Mouse (Mus musculus) inflammation-experienced regulatory T-cells, adult 6 months (primary cell): ENCODE measurements around the gene Olfr1189. TPM values are rescaled to one million over a fixed set of nuclear protein-coding genes. Genes with fewer than 3 reads are reported as not detected.
"Not testable (repeated sequence)": the region's sequence is repeated elsewhere in the genome, so short reads cannot be mapped to it uniquely, and the experiment has no call there.

Experiments used
- ATAC-seq: one replicate; pipeline ENCODE4 v1.8.0; 2017
- polyA plus RNA-seq, 3 experiments: library from polyadenylated mRNA; unstranded; fragments of 100-300 nt; shearing (Covaris generic); gene quantifications; one replicate each; pipeline ENCODE4 v1.2.1; 2017

The Olfr1189 gene
- polyA plus RNA-seq, result not detected

DNA sequence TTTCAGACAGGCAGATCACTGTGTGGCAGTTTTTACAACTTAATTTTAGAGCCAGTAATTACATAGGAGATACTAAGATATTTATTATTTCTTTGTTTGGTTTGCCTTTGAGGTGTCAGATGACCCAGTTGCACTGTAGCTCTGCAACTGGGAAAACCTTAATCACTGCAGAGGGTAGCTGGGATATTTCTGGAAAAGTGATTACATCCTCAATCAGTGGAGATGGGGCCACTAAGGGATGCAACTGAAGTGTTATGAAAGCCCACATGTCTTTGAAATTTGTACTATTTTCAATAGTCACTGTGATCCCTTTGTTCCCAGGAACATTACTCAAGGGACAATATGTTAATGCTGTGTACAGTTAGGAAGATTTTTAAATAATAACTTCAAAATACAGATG is at the start of gene Olfr1189:
Gene Olfr1189 (plus strand): TSS at position 301 of the 400 bp plus-strand sequence.
- ATAC-seq, result no peak

- no peak for ATAC-seq
Measured at GRCm38 (mm10) chr2:88556635-88557034, 29.6 kb upstream of the Olfr1189 start, which contains the start of gene Olfr1188. Gene Olfr1188, plus strand, starts transcription at chr2:88556935.

- ATAC-seq, result not testable (repeated sequence)
Measured at GRCm38 (mm10) chr2:88572696-88573095, 13.6 kb upstream of the Olfr1189 start.

DNA sequence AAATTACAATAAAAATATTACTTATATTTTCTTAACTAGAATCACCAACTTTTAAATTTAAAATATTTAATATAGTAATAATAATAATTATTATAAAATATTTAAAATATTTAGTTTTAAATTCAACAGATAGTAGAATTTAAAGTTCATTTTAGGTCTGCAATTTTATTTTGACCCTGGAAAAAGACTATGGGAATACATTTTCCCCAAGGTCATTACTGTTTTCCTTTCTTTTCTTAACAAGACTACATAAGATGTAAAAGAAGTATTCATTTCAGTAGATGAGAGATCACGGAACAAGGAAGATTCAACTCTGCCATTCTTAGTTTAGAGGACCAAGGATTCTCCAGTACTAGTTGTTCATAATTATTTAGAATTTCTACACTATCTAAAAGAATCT is 54.0 kb downstream of the Olfr1189 start, which contains the start of gene Olfr1191-ps1:
Gene Olfr1191-ps1 (plus strand): TSS at position 301 of the 400 bp plus-strand sequence.
- not testable (repeated sequence) for ATAC-seq

Other genes with a start within 250 kb of the Olfr1189 start
- not detected for gene Olfr1176, start 249.7 kb upstream of the Olfr1189 start, polyA plus RNA-seq
- gene Olfr1177-ps, start 240.0 kb upstream of the Olfr1189 start, polyA plus RNA-seq, result not detected
- under 1 TPM in 1 of 3 experiments, not detected in 2; 0.05 TPM for gene Olfr1178, start 199.4 kb upstream of the Olfr1189 start, polyA plus RNA-seq
- not detected for gene Olfr1179, start 180.0 kb upstream of the Olfr1189 start, polyA plus RNA-seq
- gene Olfr1180, start 167.3 kb upstream of the Olfr1189 start, polyA plus RNA-seq, result not detected
- not detected for gene Olfr1181, start 160.3 kb upstream of the Olfr1189 start, polyA plus RNA-seq
- not detected for gene Gm13757, start 137.3 kb upstream of the Olfr1189 start, polyA plus RNA-seq
- under 1 TPM in 1 of 3 experiments, not detected in 2; 0.13 TPM for gene Olfr1183, start 131.6 kb upstream of the Olfr1189 start, polyA plus RNA-seq
- gene Olfr1184, start 102.9 kb upstream of the Olfr1189 start, polyA plus RNA-seq, result not detected
- not detected for gene Olfr1185-ps1, start 93.1 kb upstream of the Olfr1189 start, polyA plus RNA-seq
- gene Olfr1186, start 67.9 kb upstream of the Olfr1189 start, polyA plus RNA-seq, result not detected
- not detected for gene Olfr1188, start 29.5 kb upstream of the Olfr1189 start, polyA plus RNA-seq
- not detected for gene Olfr1191-ps1, start 54.1 kb downstream of the Olfr1189 start, polyA plus RNA-seq
- gene Olfr1192-ps1, start 62.1 kb downstream of the Olfr1189 start, polyA plus RNA-seq, result under 1 TPM in 1 of 3 experiments, not detected in 2; 0.08 TPM
- gene Olfr1193, start 89.2 kb downstream of the Olfr1189 start, polyA plus RNA-seq, result not detected
- gene Olfr1195, start 102.7 kb downstream of the Olfr1189 start, polyA plus RNA-seq, result under 1 TPM in 1 of 3 experiments, not detected in 2; 0.14 TPM
- gene Olfr1196, start 118.1 kb downstream of the Olfr1189 start, polyA plus RNA-seq, result not detected
- not detected for gene Olfr1197, start 145.9 kb downstream of the Olfr1189 start, polyA plus RNA-seq
- gene Olfr1198, start 164.9 kb downstream of the Olfr1189 start, polyA plus RNA-seq, result not detected
- gene Olfr1199, start 174.0 kb downstream of the Olfr1189 start, polyA plus RNA-seq, result not detected
- gene Olfr1200, start 184.0 kb downstream of the Olfr1189 start, polyA plus RNA-seq, result not detected
- gene Olfr1201, start 206.6 kb downstream of the Olfr1189 start, polyA plus RNA-seq, result not detected
- not detected for gene Olfr1202, start 228.0 kb downstream of the Olfr1189 start, polyA plus RNA-seq
- gene Olfr1205, start 243.3 kb downstream of the Olfr1189 start, polyA plus RNA-seq, result not detected